Mouse (Mus musculus) CH12.LX (cell line): ENCODE data around the gene Gm27027.

Experiments used
- CTCF ChIP-seq, 2 experiments: IDR thresholded peaks in 1 of 2; conservative IDR thresholded peaks in 1 of 2; 2 replicates each; pipeline ENCODE4 v1.5.1; 2011 to 2012; ENCODE audit warnings: low read depth in 2 of 2, low read length in 2 of 2, improper control_type of control experiment in 1 of 2, inconsistent platforms in 1 of 2, mild to moderate bottlenecking in 1 of 2, moderate library complexity in 1 of 2
- ETS1 ChIP-seq: conservative IDR thresholded peaks from 2 replicates; pipeline ENCODE4 v1.6.1; 2012; ENCODE audit warnings: low read depth, mild to moderate bottlenecking, inconsistent platforms, low read length, improper control_type of control experiment, moderate library complexity
- POLR2A ChIP-seq: IDR thresholded peaks from 2 replicates; pipeline ENCODE4 v1.6.1; 2011; ENCODE audit warnings: low read depth, mild to moderate bottlenecking, improper control_type of control experiment, low read length
- SIN3A ChIP-seq: IDR thresholded peaks from 2 replicates; pipeline ENCODE4 v1.6.1; 2012; ENCODE audit warnings: low read length, improper control_type of control experiment, inconsistent platforms

DNA sequence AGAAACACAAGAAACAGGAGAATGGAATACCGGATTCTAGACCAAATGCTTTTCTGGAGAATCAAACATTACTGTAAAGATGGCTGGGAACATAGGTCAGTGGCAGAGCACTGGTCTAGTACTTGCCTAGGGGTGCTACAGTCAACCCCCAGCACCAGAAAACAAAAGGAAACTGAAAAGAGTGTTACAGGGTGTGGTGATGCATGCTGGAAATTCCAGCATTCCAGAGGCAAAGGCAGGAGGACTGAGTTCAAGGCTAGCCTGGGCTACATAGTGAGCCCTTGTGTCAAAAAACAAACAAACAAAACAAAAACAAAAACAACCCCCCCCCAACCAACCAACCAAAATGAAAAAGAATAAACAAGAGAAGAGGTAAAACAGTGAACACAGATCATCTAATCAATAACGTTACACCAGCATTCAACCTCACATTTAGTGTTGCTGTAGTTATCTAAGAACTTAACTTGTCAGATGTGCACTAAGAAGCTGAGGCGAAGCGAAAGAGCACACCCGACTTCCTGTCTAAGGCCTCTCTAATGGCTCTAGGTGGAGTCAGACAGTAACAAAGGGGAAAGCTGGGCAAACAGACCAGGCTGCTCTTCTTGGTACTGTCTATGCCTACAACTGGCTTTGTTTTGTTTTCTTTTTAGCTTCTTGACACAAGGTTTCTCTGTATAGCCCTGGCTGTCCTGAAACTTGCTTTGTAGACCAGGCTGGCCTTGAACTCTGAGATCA lies 44.4 kb upstream of the Gm27027 start:
- TF ChIP-seq ETS1 (no peak), SIN3A (no peak), POLR2A (no peak), CTCF (conservative IDR thresholded peaks at IDR 0.05 in 1 of 2, IDR thresholded peaks at IDR 0.05 in 1 of 2; ENCODE audit: low read depth in 2 of 2, low read length in 2 of 2) (no peak)
